Mouse (Mus musculus) left cerebral cortex, postnatal 25 days (tissue): Measurements from ENCODE around the gene Rapgef4. TPM values are rescaled to one million over a fixed set of nuclear protein-coding genes. Genes with fewer than 3 reads are reported as not detected.
A peak's percentile ranks its signal among the peaks of the same experiment; 100 is the strongest.
"Not testable (repeated sequence)": the region's sequence is repeated elsewhere in the genome, so short reads cannot be mapped to it uniquely, and the experiment has no call there.

ENCODE experiments used
- DNase-seq, 2 experiments: peaks; one replicate each; pipeline ENCODE4 v3.0.0; 2022; ENCODE audit warnings: low spot score in 2 of 2, mixed read lengths in 1 of 2
- intact Hi-C: fragments of 180-260 bp; cut with DNase I; formaldehyde crosslinking; loops from one replicate; pipeline ENCODE4 v1.15.1; 2025
- total RNA-seq, 2 experiments: library from RNA; stranded (reverse); gene quantifications; 2 replicates each; pipeline ENCODE4 v1.2.3; 2021

Rapgef4 gene
- total RNA-seq, 2 experiments from 2014 or later: 372 to 386 TPM

GRCm38 (mm10) chr2:72139863-72140845 is 159.1 kb downstream of the Rapgef4 start:
- DNase-seq: peak in 1 of 2 experiments; percentile 54

GRCm38 (mm10) chr2:72141091-72141490 is 160.1 kb downstream of the Rapgef4 start:
- intact Hi-C loops: no loop called here
- DNase-seq: no peak

More at GRCm38 (mm10) chr2:72139863-72140845, 159.1 kb downstream of the Rapgef4 start:
- intact Hi-C loops: no loop called here

GRCm38 (mm10) chr2:72141732-72142131 is 160.7 kb downstream of the Rapgef4 start:
- intact Hi-C loops, DNase-seq: not testable (repeated sequence)

- intact Hi-C loops: no loop called here
Observed at GRCm38 (mm10) chr2:72143413-72143812, 162.4 kb downstream of the Rapgef4 start.

GRCm38 (mm10) chr2:72144576-72145200 is 163.6 kb downstream of the Rapgef4 start:
- DNase-seq: no peak
- intact Hi-C loops: no loop called here

More at GRCm38 (mm10) chr2:72143413-72143812, 162.4 kb downstream of the Rapgef4 start:
- DNase-seq: no peak

- intact Hi-C loops: no loop called here
Observed at GRCm38 (mm10) chr2:72145281-72145875, 164.3 kb downstream of the Rapgef4 start.

GRCm38 (mm10) chr2:72146061-72146460 is 165.0 kb downstream of the Rapgef4 start:
- intact Hi-C loops: no loop called here
- DNase-seq: no peak

More at GRCm38 (mm10) chr2:72145281-72145875, 164.3 kb downstream of the Rapgef4 start:
- DNase-seq: no peak

- DNase-seq: no peak
- intact Hi-C loops: no loop called here
Observed at GRCm38 (mm10) chr2:72147246-72147645, 166.2 kb downstream of the Rapgef4 start.

GRCm38 (mm10) chr2:72147695-72148094 is 166.7 kb downstream of the Rapgef4 start:
- DNase-seq: no peak
- intact Hi-C loops: loop anchor here (2.0 kb wide), 2 partner anchors 51 to 103 kb away; no protein-coding TSS in a partner anchor

GRCm38 (mm10) chr2:72148647-72149046 is 167.6 kb downstream of the Rapgef4 start:
- DNase-seq: no peak
- intact Hi-C loops: loop anchor here (2.0 kb wide), 2 partner anchors 52 to 104 kb away; no protein-coding TSS in a partner anchor

GRCm38 (mm10) chr2:72149059-72149458 is 168.0 kb downstream of the Rapgef4 start:
- DNase-seq: peak; percentile 64 to 71
- intact Hi-C loops: loop anchor here (2.0 kb wide), 2 partner anchors 52 to 104 kb away; no protein-coding TSS in a partner anchor

GRCm38 (mm10) chr2:72151792-72152554 is 170.9 kb downstream of the Rapgef4 start:
- intact Hi-C loops: no loop called here

GRCm38 (mm10) chr2:72152746-72153145 is 171.7 kb downstream of the Rapgef4 start:
- DNase-seq: no peak
- intact Hi-C loops: no loop called here

More at GRCm38 (mm10) chr2:72151792-72152554, 170.9 kb downstream of the Rapgef4 start:
- DNase-seq: no peak

GRCm38 (mm10) chr2:72153851-72154250 is 172.8 kb downstream of the Rapgef4 start:
- DNase-seq: no peak
- intact Hi-C loops: no loop called here

GRCm38 (mm10) chr2:72155102-72155773 is 174.2 kb downstream of the Rapgef4 start:
- DNase-seq: no peak
- intact Hi-C loops: no loop called here

- no peak for DNase-seq
- intact Hi-C loops: no loop called here
Observed at GRCm38 (mm10) chr2:72156484-72156883, 175.4 kb downstream of the Rapgef4 start.

- intact Hi-C loops: no loop called here
- DNase-seq: no peak
Observed at GRCm38 (mm10) chr2:72157561-72157960, 176.5 kb downstream of the Rapgef4 start.

- intact Hi-C loops: no loop called here
- DNase-seq: no peak
Observed at GRCm38 (mm10) chr2:72158045-72158444, 177.0 kb downstream of the Rapgef4 start.
